Comparison of ENCODE assay signal across 7 mouse cellular contexts in the genomic region with DNA sequence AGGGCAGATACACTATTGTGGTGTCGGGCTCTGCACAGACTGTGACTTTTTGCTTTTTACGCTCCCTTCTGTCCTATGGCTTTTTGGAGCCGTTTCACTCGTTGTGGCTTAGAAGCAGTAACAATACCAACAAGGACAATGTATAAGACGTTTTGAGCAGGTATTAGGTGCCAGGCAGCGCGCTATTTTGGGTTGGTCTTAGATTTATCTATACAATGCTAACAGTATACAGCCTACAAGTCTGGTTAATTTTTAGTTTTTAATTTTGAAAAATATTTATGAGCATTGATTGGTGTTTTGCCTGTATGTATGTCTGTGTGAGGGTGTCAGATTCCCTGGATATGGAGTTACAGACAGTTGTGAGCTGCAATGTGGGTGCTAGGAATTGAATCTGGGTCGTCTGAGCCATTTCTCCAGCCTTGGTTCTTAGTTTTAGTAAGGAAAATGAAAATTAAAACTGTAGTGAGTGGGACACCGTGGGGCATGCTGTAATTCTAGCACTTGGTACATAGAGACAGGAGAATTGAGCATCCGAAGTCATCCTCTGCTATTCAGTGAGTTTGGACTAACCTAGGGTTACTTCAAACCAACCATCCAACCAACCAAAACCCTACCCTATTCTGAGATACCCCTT. TPM values are rescaled to one million over a fixed set of nuclear protein-coding genes. Genes with fewer than 3 reads are reported as not detected.
DNase-seq lines count a peak whose midpoint lies in the region; ATAC-seq and TF ChIP-seq lines count a peak whose summit lies in the region.

No protein-coding gene starts in this region.

- no peaks in the 10 kb centered on the region for H3K9me3 ChIP-seq in embryonic facial prominence, embryonic 13.5 days
- H3K9me3 ChIP-seq in intestine, embryonic 16.5 days (ENCODE audit: control insufficient read depth, low read length), result no peaks in the 10 kb centered on the region
- H3K9me3 ChIP-seq in neural tube, embryonic 14.5 days (ENCODE audit: control insufficient read depth, low read length), result no peaks in the 10 kb centered on the region

- H3K79me2 ChIP-seq in liver, adult 2 months (ENCODE audit: control insufficient read depth, insufficient read depth, low read length), result peaks cover 14% of the 10 kb centered on the region

- H3K27ac ChIP-seq in liver, adult 2 months (replicated peaks; ENCODE audit: insufficient read depth, low read depth, low read length), result peak overlapping the region; percentile 89
- peak overlapping the region; percentile 72 for H3K27ac ChIP-seq in embryonic facial prominence, embryonic 13.5 days
- H3K27ac ChIP-seq in intestine, embryonic 16.5 days (ENCODE audit: low read length), result no peak overlapping the region
- no peak overlapping the region for H3K27ac ChIP-seq in neural tube, embryonic 14.5 days (ENCODE audit: low read depth, low read length)

- H3K4me3 ChIP-seq in liver, adult 2 months (ENCODE audit: insufficient read depth, low read depth, low read length), result peak overlapping the region; percentile 67
- peak overlapping the region; percentile 88 for H3K4me3 ChIP-seq in embryonic facial prominence, embryonic 13.5 days
- H3K4me3 ChIP-seq in intestine, embryonic 16.5 days (ENCODE audit: low read length), result peak overlapping the region; percentile 78
- H3K4me3 ChIP-seq in neural tube, embryonic 14.5 days (ENCODE audit: low read depth, low read length), result peak overlapping the region; percentile 87

- no peak for TF ChIP-seq CTCF in liver, adult 2 months (IDR thresholded peaks at IDR 0.05; ENCODE audit: low read depth, low read length)

- H3K4me1 ChIP-seq in liver, adult 2 months (ENCODE audit: control insufficient read depth, insufficient read depth, low read length), result no peaks in the 10 kb centered on the region; the same call in 1 of the 2 replicates
- peaks cover 15% of the 10 kb centered on the region; the same call in 1 of the 2 replicates for H3K4me1 ChIP-seq in embryonic facial prominence, embryonic 13.5 days
- peaks cover 10% of the 10 kb centered on the region for H3K4me1 ChIP-seq in intestine, embryonic 16.5 days (ENCODE audit: control insufficient read depth, insufficient read depth, low read length)
- H3K4me1 ChIP-seq in neural tube, embryonic 14.5 days (ENCODE audit: control insufficient read depth, insufficient read depth, low read length), result peaks cover 10% of the 10 kb centered on the region

- peak overlapping the region; percentile 74 for H3K9ac ChIP-seq in liver, adult 2 months (ENCODE audit: low read depth, low read length)
- peak overlapping the region; percentile 55; the same call in 1 of the 2 replicates for H3K9ac ChIP-seq in embryonic facial prominence, embryonic 13.5 days
- H3K9ac ChIP-seq in intestine, embryonic 16.5 days (ENCODE audit: low read depth, low read length), result peak overlapping the region; percentile 57; the same call in 1 of the 2 replicates
- H3K9ac ChIP-seq in neural tube, embryonic 14.5 days (replicated peaks; ENCODE audit: low read depth, low read length), result no peak overlapping the region

- no peak for DNase-seq in liver, adult 2 months (ENCODE audit: extremely low read depth, low read depth, low spot score)
- DNase-seq in liver, result no peak
- DNase-seq in thymus, postnatal 25 days, result no peak
- DNase-seq in left cerebral cortex, postnatal 10 days (ENCODE audit: extremely low spot score in 1 of 2, low spot score in 2 of 2), result no peak

- H3K4me2 ChIP-seq in embryonic facial prominence, embryonic 13.5 days, result peak overlapping the region; percentile 70
- H3K4me2 ChIP-seq in intestine, embryonic 16.5 days (ENCODE audit: low read depth, low read length), result peak overlapping the region; percentile 82
- H3K4me2 ChIP-seq in neural tube, embryonic 14.5 days (ENCODE audit: low read depth, low read length), result peak overlapping the region; percentile 45

- intact Hi-C loops in left cerebral cortex, postnatal 10 days (cut with DNase I), result loop anchor here (5.0 kb wide), 2 partner anchors 81 to 181 kb away; no protein-coding TSS in a partner anchor

- H3K36me3 ChIP-seq in liver, adult 2 months (ENCODE audit: control insufficient read depth, insufficient read depth, low read length), result peaks cover 21% of the 10 kb centered on the region
- H3K36me3 ChIP-seq in embryonic facial prominence, embryonic 13.5 days, result peaks cover 12% of the 10 kb centered on the region
- peaks cover 4% of the 10 kb centered on the region; the same call in 1 of the 2 replicates for H3K36me3 ChIP-seq in intestine, embryonic 16.5 days (ENCODE audit: control insufficient read depth, insufficient read depth, low read length)
- peaks cover 7% of the 10 kb centered on the region; the same call in 1 of the 2 replicates for H3K36me3 ChIP-seq in neural tube, embryonic 14.5 days (ENCODE audit: control insufficient read depth, insufficient read depth, low read length)

- WGBS in liver, adult 2 months, result 11% methylated on average over 10 of the region's 10 CpGs
- 15% methylated on average over 10 of the region's 10 CpGs for WGBS in embryonic facial prominence, embryonic 13.5 days
- 13% methylated on average over 10 of the region's 10 CpGs for WGBS in intestine, embryonic 16.5 days
- 13% methylated on average over 10 of the region's 10 CpGs for WGBS in neural tube, embryonic 14.5 days

- H3K27me3 ChIP-seq in liver, adult 2 months (ENCODE audit: control insufficient read depth, insufficient read depth, low read length), result no peaks in the 10 kb centered on the region
- peaks cover 4% of the 10 kb centered on the region; the same call in 1 of the 2 replicates for H3K27me3 ChIP-seq in embryonic facial prominence, embryonic 13.5 days
- H3K27me3 ChIP-seq in intestine, embryonic 16.5 days (replicated peaks; ENCODE audit: control insufficient read depth, insufficient read depth, low read length), result no peaks in the 10 kb centered on the region
- no peaks in the 10 kb centered on the region for H3K27me3 ChIP-seq in neural tube, embryonic 14.5 days (ENCODE audit: control insufficient read depth, insufficient read depth, low read length)

- ATAC-seq in embryonic facial prominence, embryonic 13.5 days (ENCODE audit: insufficient number of reproducible peaks, insufficient read depth, low FRiP score, low TSS enrichment, low read depth), result 0 out of 2 replicates have a peak, but pooled peaks have one; percentile 41
- ATAC-seq in intestine, embryonic 16.5 days, result peak; percentile 23
- ATAC-seq in neural tube, embryonic 14.5 days (ENCODE audit: low read depth), result peak; percentile 42; the same call in 1 of the 2 replicates

- TF ChIP-seq POLR2A in liver, adult 2 months (IDR thresholded peaks at IDR 0.05; ENCODE audit: extremely low read depth, insufficient read depth, low read length), result 0 out of 2 replicates have a peak, but pooled peaks have one; percentile 17

RNA-seq across cellular contexts. Expression of a gene that starts 0.6 kb away (rescaled TPM):
- total RNA-seq in liver, adult 2 months (2014; rRNA removed), result 33.6 and 37.0 TPM in 2 replicates
- 11.6 and 11.9 TPM in 2 replicates for polyA plus RNA-seq in liver, adult 2 months (2012; rRNA removed)
- polyA plus RNA-seq in embryonic facial prominence, embryonic 13.5 days (2015; fragmentation: Nextera tagmentation; extraction: Ambion mirVana), result 26.4 and 30.0 TPM in 2 replicates
- 23.0 and 23.9 TPM in 2 replicates for polyA plus RNA-seq in intestine, embryonic 16.5 days (2015; fragmentation: Nextera tagmentation; extraction: Ambion mirVana)
- 48.3 and 52.8 TPM in 2 replicates for polyA plus RNA-seq in neural tube, embryonic 14.5 days (2014; fragmentation: Nextera tagmentation; extraction: Ambion mirVana)
- total RNA-seq in left cerebral cortex, postnatal 10 days (2021), result 100 to 1,000 TPM in 1 of 2 experiments, 10 to 100 TPM in 1; 96.1 to 101 TPM

RNA-seq across cellular contexts. Expression of a gene that starts 14.3 kb away (rescaled TPM):
- 1.1 and 1.6 TPM in 2 replicates for total RNA-seq in liver, adult 2 months (2014; rRNA removed)
- 0.38 and 0.83 TPM in 2 replicates for polyA plus RNA-seq in liver, adult 2 months (2012; rRNA removed)
- 0.27 TPM in 1 of 2 replicates, not detected in the other for polyA plus RNA-seq in embryonic facial prominence, embryonic 13.5 days (2015; fragmentation: Nextera tagmentation; extraction: Ambion mirVana)
- polyA plus RNA-seq in intestine, embryonic 16.5 days (2015; fragmentation: Nextera tagmentation; extraction: Ambion mirVana), result 1.1 and 1.2 TPM in 2 replicates
- 0.22 TPM in 1 of 2 replicates, not detected in the other for polyA plus RNA-seq in neural tube, embryonic 14.5 days (2014; fragmentation: Nextera tagmentation; extraction: Ambion mirVana)
- total RNA-seq in left cerebral cortex, postnatal 10 days (2021), result not detected

RNA-seq across cellular contexts. Expression of a gene that starts 15.6 kb away (rescaled TPM):
- 0.09 and 0.20 TPM in 2 replicates for total RNA-seq in liver, adult 2 months (2014; rRNA removed)
- 0.37 and 0.73 TPM in 2 replicates for polyA plus RNA-seq in liver, adult 2 months (2012; rRNA removed)
- not detected in 2 replicates for polyA plus RNA-seq in embryonic facial prominence, embryonic 13.5 days (2015; fragmentation: Nextera tagmentation; extraction: Ambion mirVana)
- not detected in 2 replicates for polyA plus RNA-seq in intestine, embryonic 16.5 days (2015; fragmentation: Nextera tagmentation; extraction: Ambion mirVana)
- not detected in 2 replicates for polyA plus RNA-seq in neural tube, embryonic 14.5 days (2014; fragmentation: Nextera tagmentation; extraction: Ambion mirVana)
- total RNA-seq in left cerebral cortex, postnatal 10 days (2021), result not detected

RNA-seq across cellular contexts. Expression of a gene that starts 43.5 kb away (rescaled TPM):
- 0.09 and 0.60 TPM in 2 replicates for total RNA-seq in liver, adult 2 months (2014; rRNA removed)
- 0.68 and 0.82 TPM in 2 replicates for polyA plus RNA-seq in liver, adult 2 months (2012; rRNA removed)
- polyA plus RNA-seq in embryonic facial prominence, embryonic 13.5 days (2015; fragmentation: Nextera tagmentation; extraction: Ambion mirVana), result not detected in 2 replicates
- 0.71 and 1.1 TPM in 2 replicates for polyA plus RNA-seq in intestine, embryonic 16.5 days (2015; fragmentation: Nextera tagmentation; extraction: Ambion mirVana)
- polyA plus RNA-seq in neural tube, embryonic 14.5 days (2014; fragmentation: Nextera tagmentation; extraction: Ambion mirVana), result 0.31 TPM in 1 of 2 replicates, not detected in the other
- not detected for total RNA-seq in left cerebral cortex, postnatal 10 days (2021)

RNA-seq across cellular contexts. Expression of a gene that starts 45.4 kb away (rescaled TPM):
- 572 and 586 TPM in 2 replicates for total RNA-seq in liver, adult 2 months (2014; rRNA removed)
- 230 and 372 TPM in 2 replicates for polyA plus RNA-seq in liver, adult 2 months (2012; rRNA removed)
- polyA plus RNA-seq in embryonic facial prominence, embryonic 13.5 days (2015; fragmentation: Nextera tagmentation; extraction: Ambion mirVana), result 678 and 698 TPM in 2 replicates
- 937 and 949 TPM in 2 replicates for polyA plus RNA-seq in intestine, embryonic 16.5 days (2015; fragmentation: Nextera tagmentation; extraction: Ambion mirVana)
- polyA plus RNA-seq in neural tube, embryonic 14.5 days (2014; fragmentation: Nextera tagmentation; extraction: Ambion mirVana), result 756 and 860 TPM in 2 replicates
- total RNA-seq in left cerebral cortex, postnatal 10 days (2021), result 100 to 1,000 TPM; 377 to 378 TPM

Comparison
In these comparisons a context has a peak if more than half of its experiments do, and no peak if none do; other contexts are left out.
1. H3K27ac ChIP-seq: peak in liver, adult 2 months (single experiment) and embryonic facial prominence, embryonic 13.5 days (single experiment); none in intestine, embryonic 16.5 days (single experiment) and neural tube, embryonic 14.5 days (single experiment).
2. Peak in every context shown above with its lines, with median percentiles within 50 percentile points of each other: H3K4me3 ChIP-seq, ATAC-seq and H3K4me2 ChIP-seq.